Mouse (Mus musculus): ENCODE measurements around the gene Gm9747. TPM values are rescaled to one million over a fixed set of nuclear protein-coding genes. Genes with fewer than 3 reads are reported as not detected.

Gm9747 gene
- 0.29 and 0.45 TPM in 2 replicates for polyA plus RNA-seq (2012; rRNA removed; ENCODE audit: low replicate concordance)

DNA sequence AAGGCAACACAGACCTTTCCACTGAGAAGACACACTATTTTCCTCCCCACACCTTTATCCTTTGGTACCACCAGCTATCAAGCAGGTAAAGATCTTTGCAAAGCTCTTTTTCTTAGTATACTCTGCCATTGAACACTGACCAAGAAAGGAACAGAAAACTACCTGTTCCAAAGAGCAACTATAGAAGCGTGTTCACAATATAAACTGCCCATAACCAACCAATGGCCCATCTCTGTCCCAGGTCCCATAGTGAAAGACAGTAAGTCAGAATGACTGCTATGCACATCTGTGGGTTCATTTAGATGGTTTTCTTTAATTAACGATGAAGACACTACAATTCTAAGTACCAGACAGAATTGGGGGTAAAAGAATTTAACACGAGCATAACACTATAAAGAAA, at the start of gene Gm9747:
Gm9747 (plus strand) TSS at position 301 of the 400 bp plus-strand sequence.

Other genes with a start within 250 kb of the Gm9747 start
- 26.8 and 47.0 TPM in 2 replicates for gene Irs1, start 58.3 kb downstream of the Gm9747 start, polyA plus RNA-seq (2012; rRNA removed; ENCODE audit: low replicate concordance)
- gene Rhbdd1, start 83.3 kb downstream of the Gm9747 start, polyA plus RNA-seq (2012; rRNA removed; ENCODE audit: low replicate concordance), result 11.9 and 14.0 TPM in 2 replicates

Measured in subcutaneous adipose tissue, adult 2 months (tissue).